Mouse (Mus musculus): ENCODE data around the gene Gm13088.
"Not testable (repeated sequence)": the region's sequence is repeated elsewhere in the genome, so short reads cannot be mapped to it uniquely, and the experiment has no call there.

The Gm13088 gene

DNA sequence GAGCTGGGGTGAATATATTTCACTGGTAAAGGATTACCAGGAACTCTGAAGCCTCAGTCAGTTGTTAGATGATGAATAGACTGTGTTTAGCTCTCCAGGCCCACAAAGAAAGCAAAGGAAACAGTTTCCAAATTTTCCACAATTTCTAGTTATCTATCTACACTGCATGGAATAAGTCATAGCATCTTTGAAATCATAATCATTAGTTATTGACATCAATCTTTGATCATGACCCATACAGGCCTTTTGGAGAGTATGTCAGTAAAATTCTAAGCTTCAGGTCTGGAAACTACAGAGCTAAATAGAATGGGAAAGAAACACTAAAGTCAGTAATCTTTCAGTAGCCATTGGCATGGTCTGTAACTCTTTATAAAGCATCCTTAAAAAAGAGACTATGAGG, at the start of gene Gm13088:
Gene Gm13088, minus strand, starts transcription at position 101 of the 400 bp plus-strand sequence.
- DNase-seq, result not testable (repeated sequence)

DNA sequence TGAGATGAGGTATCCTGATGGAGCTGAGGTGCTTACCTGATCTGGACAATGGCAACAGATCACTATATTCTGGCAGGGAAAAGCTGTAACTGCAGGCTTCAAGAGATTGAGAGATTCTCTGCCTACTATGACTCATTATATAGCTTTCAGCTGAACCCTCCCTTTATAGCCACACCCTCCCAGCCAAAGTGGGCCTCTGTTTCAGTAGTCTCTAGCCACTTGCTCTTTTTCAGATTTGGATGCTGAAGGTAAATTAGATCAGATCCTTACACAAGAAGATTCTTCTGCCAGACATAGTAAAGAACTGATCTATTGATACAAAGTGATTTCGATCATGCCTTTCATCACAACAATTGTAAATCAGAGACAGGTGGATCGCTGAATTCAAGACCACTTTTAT, 45.6 kb upstream of the Gm13088 start, which contains the start of gene Gm13089:
Gene Gm13089, minus strand, starts transcription at position 101 of the 400 bp plus-strand sequence.
- no peak for DNase-seq

DNA sequence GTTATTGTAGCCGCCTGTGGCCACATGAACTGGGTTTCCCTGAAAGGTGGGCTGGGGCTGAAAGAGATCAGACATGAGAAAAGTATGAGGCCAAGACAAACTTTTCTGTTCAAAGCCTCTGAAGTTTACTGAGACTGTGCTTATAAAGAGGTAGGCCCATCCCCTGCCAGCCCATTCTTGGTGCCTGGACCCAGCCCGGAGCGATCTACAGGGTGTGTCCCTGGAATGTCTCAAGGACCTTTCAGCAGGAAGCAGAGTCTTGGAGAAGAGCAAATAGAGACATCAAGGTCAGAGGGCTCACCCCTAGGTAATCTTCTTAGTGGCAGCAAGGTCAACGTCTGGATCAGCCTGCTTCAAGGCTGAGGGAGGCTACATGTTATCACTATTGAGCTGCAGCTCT, 38.9 kb downstream of the Gm13088 start:
- DNase-seq, result not testable (repeated sequence)

GRCm38 (mm10) chr4:143614703-143615102, 42.3 kb downstream of the Gm13088 start, which contains the start of gene Gm13083:
Gene Gm13083 (plus strand): TSS chr4:143615003.
- not testable (repeated sequence) for DNase-seq

- not testable (repeated sequence) for DNase-seq
Observed at GRCm38 (mm10) chr4:143611927-143612326, 45.1 kb downstream of the Gm13088 start.

All from lung, postnatal 14 days (tissue).